Mouse (Mus musculus) forebrain, embryonic 16.5 days (tissue): ENCODE measurements around the gene Iqcf6. TPM values are rescaled to one million over a fixed set of nuclear protein-coding genes. Genes with fewer than 3 reads are reported as not detected.

Experiments
- ATAC-seq: fragments of 200-750 bp; cut with Nextera tagmentation; 2 replicates; pipeline ENCODE4 v1.8.0; 2017; ENCODE audit warnings: mild to moderate bottlenecking, moderate library complexity
- H3K27ac ChIP-seq: fragments of 300-500 bp; sonication (generic); 2 replicates; pipeline ENCODE4 v1.5.1; 2014; ENCODE audit warnings: low read length, control low read depth
- H3K27me3 ChIP-seq: fragments of 300-500 bp; sonication (generic); replicated peaks from 2 replicates; pipeline ENCODE4 v1.6.1; 2014; ENCODE audit warnings: low read length; ENCODE audit not compliant: control insufficient read depth, insufficient read depth
- H3K36me3 ChIP-seq: fragments of 300-500 bp; sonication (generic); 2 replicates; pipeline ENCODE4 v1.6.1; 2014; ENCODE audit not compliant: control insufficient read depth, insufficient read depth
- H3K4me1 ChIP-seq: fragments of 300-500 bp; sonication (generic); replicated peaks from 2 replicates; pipeline ENCODE4 v1.6.1; 2014; ENCODE audit warnings: low read length; ENCODE audit not compliant: control insufficient read depth, insufficient read depth
- H3K4me2 ChIP-seq: fragments of 300-500 bp; sonication (generic); 2 replicates; pipeline ENCODE4 v1.6.1; 2014; ENCODE audit warnings: mild to moderate bottlenecking, low read length, control low read depth
- H3K4me3 ChIP-seq: fragments of 300-500 bp; sonication (generic); replicated peaks from 2 replicates; pipeline ENCODE4 v1.5.1; 2014; ENCODE audit warnings: mild to moderate bottlenecking, low read length, control low read depth
- H3K9ac ChIP-seq: fragments of 300-500 bp; sonication (generic); replicated peaks from 2 replicates; pipeline ENCODE4 v1.6.1; 2014; ENCODE audit warnings: low read depth, low read length, control low read depth
- H3K9me3 ChIP-seq: fragments of 300-500 bp; sonication (generic); 2 replicates; pipeline ENCODE4 v1.6.1; 2016; ENCODE audit warnings: low read length; ENCODE audit not compliant: control insufficient read depth
- WGBS: fragments of 180-500 bp; shearing (Covaris S2); extraction: QIAGEN DNeasy Blood & Tissue Kit; methylation state at CpG from one replicate; pipeline ENCODE4 v1.1.7; 2014; 5-methylcytosine and 5-hydroxymethylcytosine counted together
- polyA plus RNA-seq: library from polyadenylated mRNA; unstranded; fragments of >200 nt; fragmentation: Nextera tagmentation; extraction: Ambion mirVana; gene quantifications from 2 replicates; pipeline ENCODE4 v1.2.1, GENCODE M21; 2015

Iqcf6 gene
- polyA plus RNA-seq, 1 experiment from 2014 or later, result not detected

DNA sequence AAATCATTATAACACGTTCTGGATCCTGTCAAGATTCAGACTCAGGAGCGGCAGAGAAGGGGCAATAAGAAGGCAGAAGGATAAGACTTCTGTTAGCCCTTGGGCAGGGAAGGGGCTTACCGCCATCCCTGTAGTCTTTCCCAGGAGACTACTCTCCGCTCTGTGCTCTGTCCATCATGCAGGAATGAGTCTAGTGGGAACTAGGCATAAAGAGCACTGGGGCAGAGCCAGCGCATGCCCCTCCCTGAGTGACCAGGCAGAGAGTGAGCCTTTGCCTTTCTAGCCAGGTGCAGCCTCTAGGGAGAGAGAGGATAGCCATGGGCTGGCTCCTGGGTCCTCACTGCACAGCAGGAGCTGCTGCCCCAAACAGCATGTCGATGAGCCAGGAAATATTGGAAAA, 38.5 kb downstream of the Iqcf6 start:
- Histone ChIP-seq H3K4me2 (no peak overlapping the region), H3K4me1 (peaks cover 15% of the 10 kb centered on the region), H3K27ac (peak overlapping the region; percentile 84), H3K9ac (no peak overlapping the region), H3K4me3 (no peak overlapping the region), H3K36me3 (no peaks in the 10 kb centered on the region; the same call in 1 of the 2 replicates), H3K9me3 (no peaks in the 10 kb centered on the region), H3K27me3 (no peaks in the 10 kb centered on the region)
- no peak for ATAC-seq
- 64% methylated on average over 6 of the region's 6 CpGs for WGBS

GRCm38 (mm10) chr9:106673860-106674259, 47.5 kb downstream of the Iqcf6 start:
- no peak overlapping the region for H3K27ac ChIP-seq
- H3K36me3 ChIP-seq, result no peaks in the 10 kb centered on the region; the same call in 1 of the 2 replicates
- H3K4me2 ChIP-seq, result no peak overlapping the region
- H3K9me3 ChIP-seq, result no peaks in the 10 kb centered on the region
- no peak for ATAC-seq
- 72% methylated on average over 2 of the region's 2 CpGs for WGBS
- no peak overlapping the region for H3K4me3 ChIP-seq
- H3K4me1 ChIP-seq, result no peaks in the 10 kb centered on the region
- H3K9ac ChIP-seq, result no peak overlapping the region
- no peaks in the 10 kb centered on the region for H3K27me3 ChIP-seq

DNA sequence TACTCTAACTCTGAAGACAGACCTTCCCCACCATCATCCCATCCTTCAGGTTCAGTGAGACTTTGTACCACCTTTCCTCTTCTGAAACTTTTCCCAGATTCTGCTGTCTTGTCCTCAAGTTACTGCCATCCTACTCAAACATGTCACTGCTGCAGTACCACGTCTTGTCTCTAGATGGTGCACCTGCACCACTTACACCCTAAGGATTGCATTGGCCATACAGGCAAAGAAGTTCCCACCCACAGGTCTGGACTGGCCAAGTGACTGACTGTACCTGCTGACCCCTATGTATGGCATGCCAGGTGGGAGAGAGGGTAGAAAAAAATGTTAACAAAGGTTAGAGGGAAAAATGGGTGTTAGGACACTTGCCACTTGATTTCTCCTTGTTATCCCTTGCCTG, 49.1 kb downstream of the Iqcf6 start:
- Histone ChIP-seq H3K36me3 (peaks cover 3% of the 10 kb centered on the region; the same call in 1 of the 2 replicates), H3K4me3 (no peak overlapping the region), H3K27ac (no peak overlapping the region), H3K9ac (no peak overlapping the region), H3K4me1 (no peaks in the 10 kb centered on the region), H3K4me2 (no peak overlapping the region), H3K9me3 (no peaks in the 10 kb centered on the region), H3K27me3 (no peaks in the 10 kb centered on the region)
- peak; percentile 74 for ATAC-seq
- 0% methylated on average over 1 of the region's 1 CpGs for WGBS

DNA sequence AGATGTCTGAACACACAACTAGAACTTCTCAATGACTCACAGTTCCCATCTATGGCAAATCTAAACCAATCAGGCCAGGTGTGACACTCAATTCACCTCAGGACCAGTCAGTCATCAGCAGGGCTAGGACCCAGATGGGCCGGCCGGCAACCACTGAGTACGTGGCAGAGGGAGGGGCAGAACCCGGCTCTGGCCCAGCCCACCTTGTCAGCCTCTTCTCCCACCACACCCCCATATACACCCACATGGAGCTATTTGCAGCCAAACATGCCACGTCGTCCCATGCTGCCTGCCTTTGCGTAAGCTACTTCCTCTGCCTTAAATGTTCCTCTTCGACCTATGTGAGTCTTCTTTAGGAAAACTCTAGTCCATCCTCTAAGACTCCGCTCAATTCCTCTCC, 49.6 kb downstream of the Iqcf6 start:
- no peaks in the 10 kb centered on the region for H3K9me3 ChIP-seq
- peaks cover 3% of the 10 kb centered on the region; the same call in 1 of the 2 replicates for H3K36me3 ChIP-seq
- H3K27ac ChIP-seq, result no peak overlapping the region
- H3K4me1 ChIP-seq, result no peaks in the 10 kb centered on the region
- WGBS, result 79% methylated on average over 9 of the region's 9 CpGs
- ATAC-seq, result peak; percentile 36; the same call in 1 of the 2 replicates
- H3K9ac ChIP-seq, result no peak overlapping the region
- no peak overlapping the region for H3K4me2 ChIP-seq
- H3K27me3 ChIP-seq, result no peaks in the 10 kb centered on the region
- H3K4me3 ChIP-seq, result no peak overlapping the region

DNA sequence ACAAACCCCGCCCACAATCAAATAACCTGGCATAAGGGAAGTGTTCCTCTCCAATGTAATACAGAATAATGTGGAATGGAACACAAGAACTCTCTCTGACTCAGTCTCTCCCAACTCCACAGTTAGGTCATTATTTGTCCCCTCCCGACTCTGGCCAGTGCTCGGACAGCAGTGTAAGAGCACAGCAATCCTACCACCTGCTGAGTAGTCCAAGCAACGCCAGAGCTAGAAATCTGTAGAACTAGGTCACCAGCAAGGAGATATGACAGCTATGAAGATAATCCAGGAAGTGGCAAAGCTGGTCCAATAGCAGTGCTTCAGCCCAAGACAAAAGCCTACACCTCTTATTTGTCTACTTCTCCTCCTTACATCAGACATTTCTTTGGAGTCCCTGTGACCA, 50.2 kb downstream of the Iqcf6 start:
- Histone ChIP-seq H3K9ac (no peak overlapping the region), H3K27ac (no peak overlapping the region), H3K9me3 (no peaks in the 10 kb centered on the region), H3K36me3 (peaks cover 3% of the 10 kb centered on the region; the same call in 1 of the 2 replicates), H3K4me2 (no peak overlapping the region), H3K4me3 (no peak overlapping the region), H3K27me3 (no peaks in the 10 kb centered on the region), H3K4me1 (no peaks in the 10 kb centered on the region)
- ATAC-seq, result no peak
- WGBS, result 78% methylated on average over 4 of the region's 4 CpGs

Other genes with a start within 250 kb of the Iqcf6 start
- gene Rpl29, start 197.1 kb upstream of the Iqcf6 start, polyA plus RNA-seq, result 564 and 591 TPM in 2 replicates
- gene Acy1, start 188.3 kb upstream of the Iqcf6 start, polyA plus RNA-seq, result 31.5 and 31.7 TPM in 2 replicates
- 6.2 and 7.7 TPM in 2 replicates for gene Abhd14b, start 179.1 kb upstream of the Iqcf6 start, polyA plus RNA-seq
- gene Abhd14a, start 178.9 kb upstream of the Iqcf6 start, polyA plus RNA-seq, result 72.3 and 81.9 TPM in 2 replicates
- gene Pcbp4, start 173.3 kb upstream of the Iqcf6 start, polyA plus RNA-seq, result 221 and 249 TPM in 2 replicates
- 0.48 and 0.72 TPM in 2 replicates for gene Gpr62, start 160.6 kb upstream of the Iqcf6 start, polyA plus RNA-seq
- gene Rrp9, start 150.6 kb upstream of the Iqcf6 start, polyA plus RNA-seq, result 53.6 and 62.5 TPM in 2 replicates
- gene Parp3, start 149.6 kb upstream of the Iqcf6 start, polyA plus RNA-seq, result 0.55 and 0.70 TPM in 2 replicates
- gene Iqcf1, start 126.6 kb upstream of the Iqcf6 start, polyA plus RNA-seq, result not detected in 2 replicates
- not detected in 2 replicates for gene Iqcf5, start 112.0 kb upstream of the Iqcf6 start, polyA plus RNA-seq
- gene Iqcf3, start 65.0 kb upstream of the Iqcf6 start, polyA plus RNA-seq, result not detected in 2 replicates
- gene Iqcf4, start 55.6 kb upstream of the Iqcf6 start, polyA plus RNA-seq, result not detected in 2 replicates
- 10.2 and 14.1 TPM in 2 replicates for gene Grm2, start 29.5 kb downstream of the Iqcf6 start, polyA plus RNA-seq
- gene Tex264, start 59.3 kb downstream of the Iqcf6 start, polyA plus RNA-seq, result 57.2 and 59.7 TPM in 2 replicates
- gene Rad54l2, start 162.6 kb downstream of the Iqcf6 start, polyA plus RNA-seq, result 6.9 and 8.7 TPM in 2 replicates
- gene Dcaf1, start 195.3 kb downstream of the Iqcf6 start, polyA plus RNA-seq, result 23.9 and 24.9 TPM in 2 replicates